Mouse (Mus musculus): ENCODE measurements at regions not wholly inside any gene's neighbourhood (a gene's known extent, or its start where the extent isn't known, plus 50 kb on each side); places are given as distances from the start of the nearest gene placed in this dataset.

DNA sequence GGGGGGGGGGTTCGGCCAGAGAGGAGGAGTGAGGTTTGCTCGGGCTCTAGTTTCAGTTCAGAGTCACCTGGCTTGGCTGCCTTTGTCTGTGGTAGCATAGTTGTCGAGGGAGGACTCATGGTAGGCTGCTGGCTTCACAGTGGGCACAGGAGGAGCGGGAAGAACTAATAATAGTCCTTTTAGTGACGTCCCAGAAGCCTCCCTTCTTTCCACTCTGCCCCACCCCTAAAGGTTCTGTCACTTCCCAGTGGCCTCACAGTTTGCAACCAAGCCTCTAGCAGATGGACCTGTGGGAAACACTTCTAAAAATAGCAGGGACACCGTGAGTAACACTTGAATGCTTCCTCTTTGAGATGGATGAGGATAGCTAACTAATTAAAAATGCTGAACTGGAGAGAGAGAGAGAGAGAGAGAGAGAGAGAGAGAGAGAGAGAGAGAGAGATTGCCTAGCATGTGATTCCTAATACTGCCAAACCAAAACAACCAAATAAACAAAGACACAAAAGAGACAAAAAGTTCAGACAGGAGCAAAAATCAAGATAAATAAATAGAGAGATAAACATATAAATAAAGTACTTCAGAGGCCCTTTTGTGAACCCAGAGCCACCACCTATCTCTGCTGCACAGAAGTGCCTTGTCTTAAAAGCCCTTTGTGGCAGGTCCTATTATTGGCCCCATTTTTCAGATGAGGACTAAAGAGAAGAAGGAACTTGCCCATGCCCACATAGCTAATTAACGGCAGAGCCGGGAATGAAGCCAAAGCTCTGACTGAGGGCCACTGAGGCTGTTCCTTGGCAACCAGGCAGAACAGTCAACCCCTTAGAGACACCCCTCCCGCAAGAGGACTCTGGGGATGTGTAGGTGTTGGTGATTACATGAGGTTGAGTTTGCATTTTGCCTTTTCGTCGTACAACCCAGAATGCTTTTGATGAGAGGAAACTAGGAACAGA lies 54.0 kb upstream of the Serp2 start:
- TF ChIP-seq CTCF (IDR thresholded peaks at IDR 0.05; ENCODE audit: low read depth, low read length) (no peak), POLR2A (IDR thresholded peaks at IDR 0.05; ENCODE audit: borderline replicate concordance, low read depth, low read length) (no peak)

Measured in bone marrow macrophage, adult 2 months (primary cell).